Mouse (Mus musculus): Measurements from ENCODE around the gene Tnik. TPM values are rescaled to one million over a fixed set of nuclear protein-coding genes. Genes with fewer than 3 reads are reported as not detected.

The Tnik gene
- polyA plus RNA-seq, 1 experiment, result 12.5 TPM

GRCm38 (mm10) chr3:28547965-28548730, 285.1 kb downstream of the Tnik start:
- no peak for DNase-seq (ENCODE audit: low spot score)

GRCm38 (mm10) chr3:28549391-28549790, 286.4 kb downstream of the Tnik start:
- no peak for DNase-seq (ENCODE audit: low spot score)

- DNase-seq (ENCODE audit: low spot score), result no peak
Measured at GRCm38 (mm10) chr3:28550497-28551093, 287.6 kb downstream of the Tnik start.

- no peak for DNase-seq (ENCODE audit: low spot score)
Measured at GRCm38 (mm10) chr3:28551756-28552155, 288.7 kb downstream of the Tnik start.

GRCm38 (mm10) chr3:28554934-28555333, 291.9 kb downstream of the Tnik start:
- no peak for DNase-seq (ENCODE audit: low spot score)

GRCm38 (mm10) chr3:28555795-28556570, 293.0 kb downstream of the Tnik start:
- no peak for DNase-seq (ENCODE audit: low spot score)

- DNase-seq (ENCODE audit: low spot score), result no peak
Measured at GRCm38 (mm10) chr3:28558328-28558871, 295.4 kb downstream of the Tnik start.

- no peak for DNase-seq (ENCODE audit: low spot score)
Measured at GRCm38 (mm10) chr3:28561408-28561807, 298.4 kb downstream of the Tnik start.

GRCm38 (mm10) chr3:28562612-28563332, 299.8 kb downstream of the Tnik start:
- DNase-seq (ENCODE audit: low spot score), result no peak

GRCm38 (mm10) chr3:28564370-28565357, 301.6 kb downstream of the Tnik start:
- DNase-seq (ENCODE audit: low spot score), result no peak

GRCm38 (mm10) chr3:28577301-28577700, 314.3 kb downstream of the Tnik start:
- DNase-seq (ENCODE audit: low spot score), result no peak

GRCm38 (mm10) chr3:28578950-28579615, 316.1 kb downstream of the Tnik start:
- DNase-seq (ENCODE audit: low spot score), result no peak

- DNase-seq (ENCODE audit: low spot score), result no peak
Measured at GRCm38 (mm10) chr3:28585750-28586465, 322.9 kb downstream of the Tnik start.

GRCm38 (mm10) chr3:28587808-28588207, 324.8 kb downstream of the Tnik start:
- DNase-seq (ENCODE audit: low spot score), result no peak

GRCm38 (mm10) chr3:28591345-28591744, 328.3 kb downstream of the Tnik start:
- no peak for DNase-seq (ENCODE audit: low spot score)

- DNase-seq (ENCODE audit: low spot score), result no peak
Measured at GRCm38 (mm10) chr3:28593922-28594321, 330.9 kb downstream of the Tnik start.

- no peak for DNase-seq (ENCODE audit: low spot score)
Measured at GRCm38 (mm10) chr3:28599476-28599875, 336.5 kb downstream of the Tnik start.

GRCm38 (mm10) chr3:28606741-28607140, 343.7 kb downstream of the Tnik start:
- DNase-seq (ENCODE audit: low spot score), result no peak

- no peak for DNase-seq (ENCODE audit: low spot score)
Measured at GRCm38 (mm10) chr3:28612330-28612729, 349.3 kb downstream of the Tnik start.
